Mouse (Mus musculus) liver, postnatal 0 days (tissue): ENCODE data around the gene Bmp4. TPM values are rescaled to one million over a fixed set of nuclear protein-coding genes. Genes with fewer than 3 reads are reported as not detected.
A peak's percentile ranks its signal among the peaks of the same experiment; 100 is the strongest.

Source experiments
- ATAC-seq: fragments of 200-750 bp; cut with Nextera tagmentation; 2 replicates; pipeline ENCODE4 v1.8.0; 2017; ENCODE audit warnings: mild to moderate bottlenecking, moderate library complexity
- DNase-seq: peaks from one replicate; pipeline ENCODE4 v3.0.0-alpha.2; 2016
- H3K27ac ChIP-seq: fragments of 300-500 bp; sonication (generic); 2 replicates; pipeline ENCODE4 v1.5.1; 2014; ENCODE audit warnings: antibody characterized with exemption, moderate library complexity, mild to moderate bottlenecking, low read depth
- H3K27me3 ChIP-seq: fragments of 300-500 bp; sonication (generic); 2 replicates; pipeline ENCODE4 v1.6.1; 2014; ENCODE audit warnings: low read length, control low read depth, mixed read lengths; ENCODE audit not compliant: insufficient read depth
- H3K36me3 ChIP-seq: fragments of 300-500 bp; sonication (generic); replicated peaks from 2 replicates; pipeline ENCODE4 v1.6.1; 2014; ENCODE audit warnings: mild to moderate bottlenecking, control low read depth, low read length, moderate library complexity, mixed read lengths; ENCODE audit not compliant: insufficient read depth
- H3K4me1 ChIP-seq: fragments of 300-500 bp; sonication (generic); 2 replicates; pipeline ENCODE4 v1.6.1; 2014; ENCODE audit warnings: antibody characterized with exemption, mild to moderate bottlenecking, control low read depth; ENCODE audit not compliant: insufficient read depth
- H3K4me2 ChIP-seq: fragments of 300-500 bp; sonication (generic); 2 replicates; pipeline ENCODE4 v1.6.1; 2014; ENCODE audit warnings: low read depth, mild to moderate bottlenecking, low read length, moderate library complexity, mixed read lengths
- H3K4me3 ChIP-seq: fragments of 300-500 bp; sonication (generic); 2 replicates; pipeline ENCODE4 v1.5.1; 2014; ENCODE audit warnings: low read depth, low read length
- H3K9ac ChIP-seq: fragments of 300-500 bp; sonication (generic); replicated peaks from 2 replicates; pipeline ENCODE4 v1.6.1; 2014; ENCODE audit warnings: mild to moderate bottlenecking, moderate library complexity
- H3K9me3 ChIP-seq: fragments of 300-500 bp; sonication (generic); 2 replicates; pipeline ENCODE4 v1.6.1; 2016; ENCODE audit warnings: mild to moderate bottlenecking, control low read depth, low read length, mixed read lengths
- CTCF ChIP-seq: sonication (generic); IDR thresholded peaks from 2 replicates; pipeline ENCODE4 v1.5.1; 2016; ENCODE audit warnings: antibody characterized with exemption, low read depth
- EP300 ChIP-seq: IDR thresholded peaks from 2 replicates; pipeline ENCODE4 v1.6.1; 2016; ENCODE audit warnings: antibody characterized with exemption, low read depth, mild to moderate bottlenecking
- WGBS: fragments of 180-500 bp; shearing (Covaris S2); extraction: QIAGEN DNeasy Blood & Tissue Kit; methylation state at CpG from one replicate; pipeline ENCODE4 v1.1.7; 2014; ENCODE audit not compliant: insufficient replicate concordance; 5-methylcytosine and 5-hydroxymethylcytosine counted together
- polyA plus RNA-seq: library from polyadenylated mRNA; unstranded; fragments of >200 nt; fragmentation: Nextera tagmentation; extraction: Ambion mirVana; gene quantifications from 2 replicates; pipeline ENCODE4 v1.2.1, GENCODE M21; 2015

The Bmp4 gene
- polyA plus RNA-seq, 1 experiment from 2014 or later: 1.5 TPM

GRCm38 (mm10) chr14:46380286-46380721 lies 10.2 kb downstream of the Bmp4 start:
- no peaks in the 10 kb centered on the region; the same call in 1 of the 2 replicates for H3K4me1 ChIP-seq
- H3K4me3 ChIP-seq: no peak overlapping the region; the same call in 1 of the 2 replicates
- no peak overlapping the region for H3K9ac ChIP-seq
- H3K9me3 ChIP-seq: no peaks in the 10 kb centered on the region
- 15% methylated on average over 29 of the region's 31 CpGs for WGBS
- H3K27me3 ChIP-seq: peaks cover under 1% of the 10 kb centered on the region; the same call in 1 of the 2 replicates
- ATAC-seq (no peak), DNase-seq (peak; percentile 37)
- TF ChIP-seq CTCF (peak; percentile 34), EP300 (no peak)
- H3K4me2 ChIP-seq: peak overlapping the region; percentile 49
- H3K36me3 ChIP-seq: no peaks in the 10 kb centered on the region
- no peak overlapping the region for H3K27ac ChIP-seq

- H3K4me2 ChIP-seq: peak within 1 kb of the TSS; percentile 49
- H3K27ac ChIP-seq: no peak within 1 kb of the TSS
- H3K27me3 ChIP-seq: no peaks in the 10 kb centered on the region
- no peaks in the 10 kb centered on the region for H3K36me3 ChIP-seq
- WGBS: 77% methylated on average over 12 of the region's 12 CpGs
- no peak within 1 kb of the TSS; the same call in 1 of the 2 replicates for H3K4me3 ChIP-seq
- no peak for ATAC-seq
- H3K9ac ChIP-seq: no peak within 1 kb of the TSS
- no peak for TF ChIP-seq CTCF
- TF ChIP-seq EP300: no peak
- DNase-seq: no peak
- H3K4me1 ChIP-seq: no peaks in the 10 kb centered on the region; the same call in 1 of the 2 replicates
- no peaks in the 10 kb centered on the region for H3K9me3 ChIP-seq
These were observed 11.2 kb downstream of the Bmp4 start, which contains the start of gene Gm15217 for GRCm38 (mm10) chr14:46379285-46379684. Gm15217 (plus strand) TSS chr14:46379414.

GRCm38 (mm10) chr14:46375796-46376195 lies 14.7 kb downstream of the Bmp4 start:
- 46% methylated on average over 5 of the region's 5 CpGs for WGBS
- DNase-seq (no peak), ATAC-seq (no peak)
- no peak overlapping the region for H3K4me2 ChIP-seq
- no peak for TF ChIP-seq CTCF
- TF ChIP-seq EP300: no peak
- no peaks in the 10 kb centered on the region for H3K36me3 ChIP-seq
- H3K9me3 ChIP-seq: no peaks in the 10 kb centered on the region
- H3K4me3 ChIP-seq: no peak overlapping the region
- no peak overlapping the region for H3K27ac ChIP-seq
- H3K4me1 ChIP-seq: no peaks in the 10 kb centered on the region; the same call in 1 of the 2 replicates
- no peaks in the 10 kb centered on the region for H3K27me3 ChIP-seq
- H3K9ac ChIP-seq: no peak overlapping the region

GRCm38 (mm10) chr14:46372452-46372851 lies 18.0 kb downstream of the Bmp4 start:
- H3K4me2 ChIP-seq: no peak overlapping the region
- 60% methylated on average over 9 of the region's 9 CpGs for WGBS
- TF ChIP-seq CTCF (no peak), EP300 (no peak)
- no peak overlapping the region for H3K27ac ChIP-seq
- no peak overlapping the region for H3K9ac ChIP-seq
- H3K9me3 ChIP-seq: no peaks in the 10 kb centered on the region
- no peak for ATAC-seq
- H3K36me3 ChIP-seq: no peaks in the 10 kb centered on the region
- H3K27me3 ChIP-seq: no peaks in the 10 kb centered on the region
- H3K4me1 ChIP-seq: no peaks in the 10 kb centered on the region
- no peak overlapping the region for H3K4me3 ChIP-seq
- DNase-seq: no peak

- DNase-seq: no peak
These were observed 27.3 kb downstream of the Bmp4 start for GRCm38 (mm10) chr14:46363209-46363608.

GRCm38 (mm10) chr14:46357696-46358095 lies 32.8 kb downstream of the Bmp4 start:
- H3K27ac ChIP-seq: no peak overlapping the region
- no peaks in the 10 kb centered on the region for H3K27me3 ChIP-seq
- TF ChIP-seq CTCF: no peak
- H3K9ac ChIP-seq: no peak overlapping the region
- DNase-seq (no peak), ATAC-seq (no peak)
- WGBS: 65% methylated on average over 8 of the region's 8 CpGs
- no peaks in the 10 kb centered on the region for H3K9me3 ChIP-seq
- no peaks in the 10 kb centered on the region for H3K36me3 ChIP-seq
- H3K4me3 ChIP-seq: no peak overlapping the region
- H3K4me1 ChIP-seq: no peaks in the 10 kb centered on the region
- no peak overlapping the region for H3K4me2 ChIP-seq

More at GRCm38 (mm10) chr14:46363209-46363608, 27.3 kb downstream of the Bmp4 start:
- Histone ChIP-seq H3K4me2 (no peak overlapping the region), H3K36me3 (no peaks in the 10 kb centered on the region), H3K9ac (no peak overlapping the region), H3K4me1 (no peaks in the 10 kb centered on the region), H3K9me3 (no peaks in the 10 kb centered on the region), H3K4me3 (no peak overlapping the region), H3K27me3 (no peaks in the 10 kb centered on the region), H3K27ac (no peak overlapping the region)
- peak; percentile 37; the same call in 1 of the 2 replicates for TF ChIP-seq CTCF
- no peak for TF ChIP-seq EP300
- ATAC-seq: no peak
- WGBS: 31% methylated on average over 10 of the region's 10 CpGs

GRCm38 (mm10) chr14:46357286-46357685 lies 33.2 kb downstream of the Bmp4 start:
- no peaks in the 10 kb centered on the region for H3K27me3 ChIP-seq
- TF ChIP-seq EP300 (no peak), CTCF (no peak)
- H3K9me3 ChIP-seq: no peaks in the 10 kb centered on the region
- H3K4me1 ChIP-seq: no peaks in the 10 kb centered on the region
- H3K4me3 ChIP-seq: no peak overlapping the region
- no peak overlapping the region for H3K4me2 ChIP-seq
- 75% methylated on average over 7 of the region's 7 CpGs for WGBS
- no peak overlapping the region for H3K27ac ChIP-seq
- no peak overlapping the region for H3K9ac ChIP-seq
- DNase-seq (no peak), ATAC-seq (no peak)
- H3K36me3 ChIP-seq: no peaks in the 10 kb centered on the region
